Mouse (Mus musculus) thymus, postnatal 10 days (tissue): Measurements from ENCODE around the gene Dpy19l1.

ENCODE experiments used
- DNase-seq, 2 experiments: peaks; one replicate each; pipeline ENCODE4 v3.0.0; 2021; ENCODE audit warnings: low spot score in 2 of 2

The Dpy19l1 gene

DNA sequence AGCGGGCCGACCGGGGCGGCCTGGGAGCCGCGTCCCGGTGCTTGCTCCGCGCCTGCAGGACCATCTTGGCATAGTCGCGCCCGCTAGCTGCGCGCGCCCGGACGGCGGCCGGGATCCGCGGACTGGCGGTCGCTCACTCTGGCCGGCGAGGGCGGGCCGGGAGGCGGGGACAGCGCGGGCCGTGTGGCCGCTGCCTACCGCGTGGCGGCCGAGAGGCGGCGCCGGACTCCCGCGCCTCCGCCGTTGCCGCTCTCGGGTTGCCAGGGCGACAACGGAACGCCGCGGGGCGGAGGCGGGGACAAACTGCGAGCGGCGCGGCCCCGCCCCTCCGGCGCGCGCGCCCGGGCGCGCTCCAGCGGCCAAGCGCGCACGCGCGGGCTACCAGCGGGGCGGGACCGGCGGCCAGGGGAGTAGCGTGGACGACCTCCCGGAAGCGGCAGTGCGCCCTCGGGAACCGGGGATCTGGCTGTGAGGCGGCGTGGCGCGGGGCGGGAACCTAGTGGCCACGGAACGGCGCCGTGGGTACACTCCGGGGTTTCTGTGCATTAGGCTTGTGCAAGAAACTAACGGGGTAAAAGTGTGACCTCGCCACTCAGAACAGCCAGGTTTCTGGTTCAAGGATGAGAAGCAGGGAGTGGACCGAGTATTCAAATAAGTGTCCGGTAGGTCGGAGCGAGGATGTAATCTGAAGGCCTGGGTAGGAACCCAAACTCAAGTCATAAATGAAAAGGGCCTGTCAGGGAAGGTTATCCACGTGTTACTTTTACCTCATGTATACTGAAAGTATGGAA, at the start of gene Dpy19l1:
Dpy19l1 (minus strand) TSS at position 74 of the 791 bp plus-strand sequence.
- DNase-seq: peak; percentile 74 to 88

DNA sequence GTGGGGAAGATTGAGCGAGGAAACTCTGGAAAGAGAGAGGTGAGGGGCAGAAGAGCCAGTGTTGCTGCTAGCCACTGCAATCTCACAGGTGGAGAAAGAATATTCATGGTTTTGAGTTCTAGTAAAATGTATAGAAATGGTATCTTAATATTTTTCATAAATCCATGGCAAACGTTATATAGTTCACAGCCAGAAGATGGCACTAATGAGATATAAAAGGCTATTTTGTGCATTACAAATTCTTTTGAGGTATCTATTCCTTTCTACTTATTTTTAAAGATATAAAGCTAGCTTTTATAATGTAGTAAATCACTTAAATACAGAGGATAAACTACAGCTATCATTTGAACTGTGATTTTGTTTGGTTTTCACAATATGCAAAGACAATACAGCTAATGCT, 35.2 kb upstream of the Dpy19l1 start:
- no peak for DNase-seq

DNA sequence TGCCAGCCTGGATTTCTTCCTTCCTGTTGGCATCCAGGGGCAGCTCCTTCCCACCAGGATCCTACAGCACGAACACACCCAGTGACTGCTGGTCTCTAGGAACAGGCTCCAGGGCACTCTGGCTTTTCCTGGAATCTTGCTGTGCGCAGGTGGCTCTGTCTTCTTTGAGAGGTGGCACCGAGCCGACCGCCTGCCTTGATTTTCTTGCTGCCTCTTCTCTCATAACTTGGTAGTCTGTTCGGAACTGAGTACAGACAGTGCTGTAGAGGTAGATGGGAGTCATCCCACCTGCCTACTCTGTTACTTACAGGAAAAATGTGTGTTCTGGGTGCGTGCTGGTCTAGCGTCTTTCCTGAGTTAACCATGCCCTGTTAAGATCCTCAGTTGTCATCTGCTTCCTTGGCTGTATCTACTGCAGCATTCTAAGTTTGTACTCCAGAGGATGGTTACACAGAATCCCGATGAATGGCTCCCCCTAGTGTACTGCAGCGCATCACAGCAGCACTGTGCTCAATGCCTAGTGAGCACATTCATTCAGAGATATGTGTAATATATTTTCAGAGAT, 13.7 kb upstream of the Dpy19l1 start:
- DNase-seq: peak in 1 of 2 experiments; percentile 52

DNA sequence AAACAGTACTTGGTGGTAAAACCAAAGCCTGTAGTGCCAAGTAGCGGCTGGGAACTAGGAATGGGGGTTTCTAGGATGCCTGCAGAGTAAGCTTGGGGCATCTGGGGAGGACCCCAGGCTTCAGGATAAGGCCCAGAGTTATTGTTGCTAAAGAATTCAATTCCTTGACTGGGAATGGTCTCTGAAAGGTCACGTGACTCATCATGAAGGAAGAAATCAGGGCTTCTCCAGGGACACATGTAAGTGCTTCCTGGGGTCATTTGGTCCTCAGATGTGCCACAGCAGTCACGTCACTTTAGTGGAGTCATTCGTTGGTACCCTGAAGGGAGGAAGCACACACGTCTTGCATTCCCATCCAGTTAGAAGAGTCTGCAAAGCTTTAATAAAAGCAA, 11.1 kb upstream of the Dpy19l1 start:
- DNase-seq: no peak

DNA sequence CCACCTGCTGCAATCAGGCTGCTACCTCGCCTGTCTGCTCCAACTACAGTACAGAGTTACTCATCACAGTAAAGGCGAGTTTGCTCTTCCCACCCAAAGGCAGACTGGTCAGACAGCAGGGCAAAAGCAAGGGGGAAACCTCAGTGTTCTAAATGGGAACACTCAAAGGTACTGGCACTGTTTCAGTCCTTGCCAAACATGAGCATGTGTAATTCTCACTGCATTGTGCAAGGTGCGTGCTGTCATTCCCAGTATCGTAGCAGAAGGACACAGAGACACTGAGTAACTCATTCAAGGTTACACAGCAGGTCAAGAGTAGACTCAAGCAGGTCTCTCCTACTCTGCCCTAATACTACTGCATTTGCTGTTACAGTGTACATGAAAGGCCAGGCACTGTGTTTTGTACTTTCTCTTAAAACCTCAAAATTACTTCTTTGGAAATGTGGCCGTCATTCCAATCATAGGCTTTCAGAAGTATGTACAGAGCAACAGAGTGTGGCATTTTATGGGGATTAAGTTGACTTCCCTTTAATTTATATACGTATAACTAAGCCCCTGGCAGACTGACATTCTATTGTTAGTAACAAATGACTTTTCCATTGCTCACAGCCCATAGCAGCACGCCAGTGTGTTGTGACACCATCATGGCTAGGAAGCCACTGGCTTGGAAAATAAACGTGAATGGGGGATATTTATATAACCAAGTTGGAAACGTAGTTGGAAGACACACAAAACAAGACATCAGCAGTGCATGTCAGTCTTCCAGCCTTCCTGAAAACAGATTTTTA, 10.5 kb upstream of the Dpy19l1 start:
- no peak for DNase-seq

DNA sequence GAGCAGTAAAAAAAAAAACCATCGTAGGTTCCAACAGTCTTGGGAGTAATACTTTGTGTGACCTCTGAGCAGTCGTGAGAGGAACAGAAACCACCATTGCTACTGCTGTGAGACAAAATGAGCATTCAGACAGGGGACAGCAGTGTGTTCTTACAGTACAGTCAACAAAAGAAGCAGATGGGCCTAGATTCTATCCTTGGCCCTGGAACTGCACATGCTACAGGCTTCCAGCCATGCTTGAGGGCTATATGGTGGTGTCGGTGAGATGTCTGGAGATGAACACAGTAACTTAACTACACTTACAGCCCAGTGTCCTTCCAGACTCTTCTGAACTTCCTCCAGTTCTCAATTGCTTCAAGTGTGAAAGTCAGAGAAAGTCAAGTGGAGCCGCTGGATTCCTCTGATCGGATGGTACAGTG, 9.2 kb upstream of the Dpy19l1 start:
- DNase-seq: no peak

DNA sequence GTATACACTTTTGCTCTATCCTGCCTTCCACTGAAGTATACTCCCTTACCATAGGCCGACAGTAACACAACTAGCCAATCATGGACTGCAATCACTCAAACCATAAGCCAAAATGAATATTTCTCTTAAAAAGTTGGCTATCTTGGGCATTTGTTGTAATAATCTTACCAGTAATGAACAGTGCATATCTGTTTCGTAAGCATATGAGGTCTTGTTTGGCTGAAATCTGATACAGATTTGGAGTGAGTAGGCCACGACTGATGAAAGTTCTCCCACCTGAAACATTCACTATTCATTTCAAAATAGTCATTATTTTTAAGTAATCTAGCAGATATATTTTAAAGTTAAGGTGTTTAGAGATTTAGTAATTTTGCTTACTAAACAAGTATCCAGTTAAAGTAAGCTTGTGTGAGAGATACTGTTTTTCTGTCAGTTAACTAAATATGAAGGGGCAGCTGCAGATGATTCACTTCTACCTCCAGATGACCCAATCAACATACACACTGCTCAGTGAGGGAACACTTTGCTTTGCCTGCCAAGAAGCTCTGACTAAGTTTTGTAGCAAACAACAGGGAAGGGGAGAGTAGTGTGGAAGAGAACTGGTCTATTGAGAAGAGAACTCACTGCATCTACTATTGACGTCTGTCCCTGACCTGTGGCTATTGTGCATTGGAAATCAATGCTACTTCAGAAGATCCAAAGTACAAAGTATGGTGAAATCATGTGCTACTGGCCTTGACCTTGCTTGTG, 8.6 kb upstream of the Dpy19l1 start:
- DNase-seq: no peak

DNA sequence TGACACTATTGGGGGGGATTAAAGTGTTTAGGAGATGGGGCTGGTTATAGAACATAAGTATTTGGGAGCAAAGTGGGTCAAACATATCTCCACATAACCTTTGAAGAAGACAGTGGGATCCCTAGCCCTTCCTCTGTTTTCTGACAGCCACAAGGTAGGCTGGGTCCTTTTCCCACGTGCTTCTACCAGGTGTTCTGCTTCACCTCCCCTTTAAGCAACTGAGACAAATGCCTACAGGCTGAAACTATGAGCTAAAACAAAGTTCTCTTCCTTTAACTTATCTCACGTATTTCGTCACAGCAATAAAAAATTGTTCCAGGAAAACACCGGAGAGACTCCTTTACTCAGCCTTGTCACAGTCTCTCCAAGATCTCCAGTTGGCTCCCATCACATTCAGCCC, 5.9 kb upstream of the Dpy19l1 start:
- no peak for DNase-seq

DNA sequence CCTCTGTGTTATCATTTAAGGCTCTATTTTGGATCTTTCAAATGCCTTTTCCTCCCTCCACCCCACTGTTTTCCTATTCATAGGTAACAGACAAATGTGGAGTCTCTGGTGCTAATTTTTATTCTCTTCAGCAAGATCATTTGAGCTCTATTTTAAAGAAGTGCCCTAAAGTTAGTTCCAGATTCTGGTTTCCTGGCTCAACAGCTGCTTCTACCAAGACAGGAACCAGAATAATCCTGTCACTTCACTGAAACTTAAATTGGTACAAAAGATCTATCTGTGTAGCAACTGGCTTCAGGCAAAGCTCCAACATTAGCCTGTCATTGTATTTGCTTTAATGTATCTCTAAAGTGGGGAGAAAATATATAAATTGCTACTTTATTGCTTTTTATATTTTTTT, 3.6 kb upstream of the Dpy19l1 start:
- DNase-seq: no peak

DNA sequence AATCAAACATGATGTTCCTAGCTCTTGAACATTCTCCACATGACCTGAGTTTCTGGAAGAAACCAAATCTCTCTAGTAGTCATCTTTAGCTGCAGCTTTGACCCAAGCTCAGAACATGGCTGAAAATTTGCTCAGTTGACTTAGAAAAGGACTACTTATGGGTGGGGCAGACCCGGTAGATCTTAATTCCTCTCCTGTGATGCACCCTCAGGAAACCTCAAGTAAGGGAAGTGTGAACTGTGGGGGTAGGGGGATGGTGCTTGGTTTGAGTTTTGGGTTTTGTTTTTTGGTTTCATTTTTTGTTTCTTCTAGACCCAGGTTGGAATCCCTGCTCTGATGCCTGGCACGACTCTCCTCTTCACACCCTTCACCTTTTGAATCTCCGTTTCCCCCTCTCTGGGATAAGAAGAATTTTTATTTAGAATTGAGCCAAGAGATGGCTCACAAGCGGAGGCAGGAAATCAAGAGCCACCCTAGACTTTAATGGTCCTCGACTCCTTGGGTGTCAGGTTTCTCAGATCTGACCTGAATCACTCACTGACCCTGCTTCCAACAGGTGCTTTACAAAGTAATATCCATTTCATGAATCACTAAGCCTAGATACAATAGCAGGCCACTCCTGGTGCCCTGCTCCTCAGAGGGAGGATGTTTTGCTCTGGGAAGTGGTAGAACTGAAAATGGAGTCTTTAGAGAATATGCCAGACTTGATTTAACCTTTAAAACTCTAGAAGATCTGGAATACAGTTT, 2.2 kb upstream of the Dpy19l1 start:
- DNase-seq: no peak

DNA sequence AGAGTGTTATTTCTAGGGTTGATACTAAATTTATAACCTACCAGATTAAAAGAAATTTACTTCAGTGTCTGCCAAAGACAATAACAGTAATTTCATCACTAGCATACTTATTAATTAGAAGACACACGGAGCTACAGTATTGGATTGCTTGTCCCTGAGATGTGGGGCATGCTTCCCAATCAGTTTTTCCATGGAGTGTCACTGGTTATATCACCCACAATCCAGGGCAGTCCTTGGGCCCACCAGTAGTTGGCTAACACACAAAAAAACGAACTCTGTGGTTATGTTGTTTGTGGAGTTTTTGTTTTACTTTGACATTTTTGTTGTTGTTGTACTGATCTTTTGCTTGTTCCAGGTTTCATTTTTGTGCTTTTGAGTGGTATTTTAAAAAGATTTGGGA, 1.4 kb upstream of the Dpy19l1 start:
- DNase-seq: no peak

DNA sequence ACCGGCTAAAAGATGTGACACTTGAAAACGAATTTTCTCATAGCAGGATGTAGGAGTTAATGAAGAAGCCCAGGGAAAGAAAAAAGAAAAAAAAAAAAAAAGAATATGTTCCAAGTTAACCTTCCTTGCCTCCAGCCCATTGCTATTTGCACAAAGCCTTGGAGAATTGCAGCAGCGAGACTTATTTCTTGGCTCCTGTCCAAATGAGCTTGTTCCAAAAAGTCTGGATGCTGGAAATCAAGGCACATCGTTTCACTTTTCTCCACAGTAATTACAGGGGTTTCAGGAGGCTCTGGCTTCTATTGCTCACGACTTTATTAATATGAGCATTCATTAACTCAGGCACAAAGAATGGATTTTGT, 899 bp upstream of the Dpy19l1 start:
- DNase-seq: no peak

DNA sequence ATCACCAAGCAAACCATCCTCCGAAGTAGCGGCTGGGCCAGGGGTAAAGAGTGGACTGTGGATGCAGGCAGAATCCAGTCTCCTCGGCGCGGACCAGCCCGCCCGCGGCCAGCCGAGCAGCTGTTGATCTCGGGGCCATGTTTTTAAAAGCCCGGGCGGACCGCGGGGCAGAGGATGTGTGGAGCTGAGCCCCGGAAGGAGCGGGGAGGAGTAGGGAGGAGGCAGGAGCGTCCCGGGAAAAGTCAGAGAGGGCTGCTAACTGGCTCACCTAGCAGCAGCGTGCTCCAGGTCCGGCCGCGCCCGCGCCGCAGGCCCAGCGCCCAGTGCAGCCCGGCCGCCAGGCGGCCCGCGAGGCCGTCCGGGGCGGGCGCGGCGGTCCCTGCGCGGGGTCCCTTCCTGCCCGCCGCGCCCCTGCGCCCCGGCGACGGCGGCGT, 352 bp downstream of the Dpy19l1 start:
- peak; percentile 18 to 28 for DNase-seq

DNA sequence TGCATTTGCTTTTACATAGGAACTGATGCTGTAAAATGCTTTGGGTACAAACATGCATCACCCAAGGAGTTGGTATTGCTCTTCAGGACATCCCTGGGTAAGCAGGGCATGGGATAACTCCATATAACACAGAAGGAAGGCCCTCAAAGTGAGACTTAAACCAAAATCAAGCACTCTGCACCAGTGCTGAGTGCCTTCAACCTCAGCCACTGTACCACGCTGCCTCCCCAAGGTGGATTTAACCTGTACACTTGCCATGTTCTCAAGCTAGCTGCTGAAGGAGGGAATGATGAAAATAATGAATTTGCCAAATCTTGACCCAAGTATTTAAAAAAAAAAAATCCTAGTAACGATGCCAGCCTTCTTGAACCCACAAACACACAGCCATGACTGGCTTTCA, 1.3 kb downstream of the Dpy19l1 start:
- DNase-seq: no peak

DNA sequence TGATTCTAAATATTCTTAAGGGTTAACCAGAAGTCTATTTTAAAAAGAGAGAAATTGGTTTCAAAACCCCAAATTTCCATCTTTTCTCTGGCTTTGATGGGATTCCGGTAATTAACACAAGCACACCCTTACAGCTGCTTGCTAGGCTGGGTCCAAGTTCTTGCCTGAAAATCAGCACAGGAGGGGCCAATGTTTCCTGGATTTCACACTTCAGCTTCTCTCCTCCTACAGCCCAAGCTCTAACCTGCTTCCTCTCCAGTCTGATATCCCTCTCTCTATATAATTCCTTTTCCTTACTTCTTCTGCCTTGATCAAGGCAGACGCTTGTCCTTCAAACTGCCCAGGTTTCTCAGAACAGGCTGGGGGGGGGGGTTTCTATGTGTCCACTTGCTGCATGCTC, 6.7 kb downstream of the Dpy19l1 start:
- DNase-seq: no peak

DNA sequence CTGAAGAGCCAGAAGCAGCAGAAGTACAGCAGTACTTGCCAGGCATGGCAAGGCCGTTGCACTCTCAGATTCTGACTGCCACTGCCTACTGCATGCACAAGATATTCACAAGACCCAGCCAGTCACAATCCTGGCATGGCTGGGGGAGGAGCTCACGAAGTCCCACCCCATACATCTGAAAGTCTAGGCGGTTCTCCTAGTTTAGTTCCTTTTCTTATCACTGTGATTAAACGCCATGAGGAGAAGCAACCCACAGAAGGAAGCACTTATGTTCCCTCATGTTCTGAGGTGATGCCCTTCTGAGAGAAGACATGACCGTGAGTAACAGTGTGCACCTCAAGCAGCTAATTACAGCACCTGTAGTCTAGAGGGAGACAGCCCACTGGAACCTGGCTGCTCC, 12.4 kb downstream of the Dpy19l1 start:
- no peak for DNase-seq

DNA sequence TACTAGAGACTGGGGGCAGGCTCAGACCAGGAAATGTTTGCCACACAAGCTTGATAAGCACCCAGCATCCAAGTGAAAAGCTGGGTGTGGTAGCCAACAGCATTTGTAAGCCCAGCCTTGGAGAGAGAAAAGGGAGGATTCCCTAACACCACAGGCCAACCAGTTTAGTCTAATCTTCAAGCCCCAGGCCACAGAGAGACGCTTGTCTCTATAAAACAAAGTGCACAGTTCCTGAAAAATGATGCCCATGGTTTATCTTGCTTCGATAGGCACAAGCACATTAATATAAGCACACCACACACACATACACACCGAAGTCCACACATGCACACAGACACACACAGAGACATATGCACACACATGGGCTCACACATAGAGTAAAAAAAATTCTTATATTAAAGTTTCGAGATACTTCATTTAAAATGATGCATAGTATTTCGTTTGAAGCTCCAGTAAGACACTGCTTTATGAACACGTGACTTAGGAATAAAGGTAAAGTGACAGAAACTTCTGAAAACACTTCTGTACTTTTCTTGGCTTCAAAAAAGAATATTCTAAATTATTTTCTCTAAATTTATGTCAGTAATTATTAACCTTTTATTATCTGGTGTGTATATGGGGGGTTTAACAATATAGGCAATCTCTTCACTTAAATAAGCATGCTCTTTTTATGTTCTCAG, 14.4 kb downstream of the Dpy19l1 start:
- DNase-seq: no peak

DNA sequence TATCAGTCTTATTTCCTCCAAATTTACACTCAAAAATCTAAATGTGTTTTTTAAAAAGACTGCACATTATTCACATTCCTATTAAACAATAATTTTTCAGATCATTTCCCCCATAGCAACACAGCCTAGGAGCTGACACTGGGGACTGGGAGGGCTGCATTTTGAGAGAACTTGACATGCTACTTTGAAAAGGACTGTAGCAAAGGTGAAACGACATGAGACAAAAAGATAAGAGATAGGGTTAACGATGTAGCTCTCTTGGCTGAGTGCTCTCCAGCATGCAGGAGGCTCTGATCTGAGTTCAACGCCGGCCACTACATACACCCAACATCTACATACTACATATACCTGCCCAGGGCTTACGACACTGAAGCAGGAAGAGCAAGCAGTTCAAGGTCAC, 20.6 kb downstream of the Dpy19l1 start:
- no peak for DNase-seq

DNA sequence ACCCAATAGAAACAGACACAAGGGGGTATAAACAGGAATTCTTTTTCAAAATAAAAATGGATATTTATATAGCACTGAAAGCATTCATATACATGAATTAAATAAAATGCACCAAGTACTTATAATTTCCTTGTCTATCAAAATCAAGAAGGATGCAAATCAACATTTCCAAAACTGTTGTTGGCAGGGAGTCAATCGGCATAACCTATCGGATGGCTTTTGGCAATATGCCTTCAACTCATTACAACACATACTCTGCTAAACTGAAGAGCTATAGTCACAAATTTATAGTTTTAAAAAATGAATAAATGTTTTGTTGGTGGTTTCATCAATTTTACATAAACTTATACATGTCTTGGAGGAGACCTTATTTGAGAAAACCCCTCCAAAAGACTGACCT, 25.7 kb downstream of the Dpy19l1 start:
- no peak for DNase-seq

DNA sequence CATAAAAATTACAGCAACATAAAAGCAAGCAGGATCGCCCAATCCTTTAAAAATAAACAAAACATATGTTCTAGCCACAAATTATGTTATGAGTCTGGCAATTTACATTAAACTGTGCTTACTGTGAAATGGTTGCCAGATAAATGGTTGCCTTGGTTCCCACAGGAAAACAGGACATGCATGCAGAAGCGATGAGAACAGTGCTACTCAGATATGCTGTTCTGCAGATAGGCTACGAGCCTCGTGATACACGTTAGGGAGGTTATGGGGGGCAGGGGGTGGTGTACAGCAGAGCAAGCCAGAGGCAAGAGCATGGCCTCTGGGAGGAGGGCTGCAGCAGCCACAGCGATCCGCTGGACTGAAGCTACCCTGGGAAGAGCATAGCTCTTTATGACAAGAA, 29.1 kb downstream of the Dpy19l1 start:
- no peak for DNase-seq

DNA sequence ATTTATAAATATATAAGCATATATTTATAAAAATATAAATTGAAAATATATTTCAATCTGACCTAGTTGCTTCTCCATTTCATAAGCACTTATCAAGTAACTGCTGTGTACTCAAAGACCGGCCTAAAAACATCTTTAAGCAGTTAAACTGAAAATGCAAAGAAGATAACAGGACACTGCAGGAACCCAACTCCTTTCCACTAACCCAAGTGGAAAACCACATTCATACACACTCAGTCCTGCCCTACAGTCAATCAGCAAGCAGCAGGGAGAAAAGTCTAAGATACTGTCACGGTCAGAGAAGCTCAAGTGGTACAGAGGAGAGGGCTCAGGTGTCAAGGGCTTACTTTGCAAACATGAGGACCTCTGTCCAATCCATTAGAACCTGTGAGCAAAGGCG, 30.4 kb downstream of the Dpy19l1 start:
- no peak for DNase-seq
